Mouse (Mus musculus) liver, embryonic 14.5 days (tissue): ENCODE results near the gene Lpp. TPM values are rescaled to one million over a fixed set of nuclear protein-coding genes. Genes with fewer than 3 reads are reported as not detected.

Source experiments
- ATAC-seq: fragments of 200-750 bp; cut with Nextera tagmentation; 2 replicates; pipeline ENCODE4 v1.8.0; 2017; ENCODE audit warnings: moderate number of reproducible peaks, mild to moderate bottlenecking, moderate library complexity; ENCODE audit not compliant: insufficient read depth
- DNase-seq, 3 experiments: peaks; one replicate each; pipeline ENCODE4 v3.0.0-alpha.2; 2012 to 2013; ENCODE audit warnings: low read depth in 3 of 3, low spot score in 3 of 3
- H3K27ac ChIP-seq: fragments of 300-500 bp; sonication (generic); 2 replicates; pipeline ENCODE4 v1.5.1; 2014; ENCODE audit warnings: moderate library complexity, mild to moderate bottlenecking, control low read depth, inconsistent platforms
- H3K27me3 ChIP-seq: fragments of 300-500 bp; sonication (generic); 2 replicates; pipeline ENCODE4 v1.6.1; 2014; ENCODE audit warnings: mild to moderate bottlenecking, low read length, moderate library complexity; ENCODE audit not compliant: control insufficient read depth, insufficient read depth
- H3K36me3 ChIP-seq: fragments of 300-500 bp; sonication (generic); replicated peaks from 2 replicates; pipeline ENCODE4 v1.6.1; 2014; ENCODE audit warnings: low read depth; ENCODE audit not compliant: control insufficient read depth, insufficient read depth
- H3K4me1 ChIP-seq, 2 experiments: fragments of 200-500 bp in 1 of 2; fragments of 300-500 bp in 1 of 2; sonication (generic) in 1 of 2; replicated peaks; 2 replicates each; pipeline ENCODE4 v1.6.1; 2012 to 2014; ENCODE audit warnings: antibody characterized with exemption in 1 of 2, inconsistent platforms in 1 of 2, low read length in 1 of 2; ENCODE audit not compliant: control insufficient read depth in 2 of 2, insufficient read depth in 2 of 2
- H3K4me2 ChIP-seq: fragments of 300-500 bp; sonication (generic); 2 replicates; pipeline ENCODE4 v1.6.1; 2014; ENCODE audit warnings: low read depth, mild to moderate bottlenecking, control low read depth, moderate library complexity
- H3K4me3 ChIP-seq, 2 experiments: fragments of 200-500 bp in 1 of 2; fragments of 300-500 bp in 1 of 2; sonication (generic) in 1 of 2; 2 replicates each; pipeline ENCODE4 v1.5.1; 2012 to 2014; ENCODE audit warnings: low read depth in 2 of 2, low read length in 2 of 2, mild to moderate bottlenecking in 2 of 2, control low read depth in 1 of 2, inconsistent platforms in 1 of 2, moderate library complexity in 1 of 2; ENCODE audit not compliant: insufficient read depth in 1 of 2
- H3K9ac ChIP-seq: fragments of 300-500 bp; sonication (generic); replicated peaks from 2 replicates; pipeline ENCODE4 v1.6.1; 2014; ENCODE audit warnings: mild to moderate bottlenecking, control low read depth, moderate library complexity
- H3K9me3 ChIP-seq: fragments of 300-500 bp; sonication (generic); 2 replicates; pipeline ENCODE4 v1.6.1; 2016; ENCODE audit warnings: low read length, mixed read lengths; ENCODE audit not compliant: control insufficient read depth
- CTCF ChIP-seq: IDR thresholded peaks from 2 replicates; pipeline ENCODE4 v1.5.1; 2016; ENCODE audit warnings: antibody characterized with exemption, low read depth, control low read depth
- EP300 ChIP-seq: IDR thresholded peaks from 2 replicates; pipeline ENCODE4 v1.6.1; 2016; ENCODE audit warnings: antibody characterized with exemption, low read depth
- WGBS: fragments of 180-500 bp; shearing (Covaris S2); extraction: QIAGEN DNeasy Blood & Tissue Kit; methylation state at CpG from one replicate; pipeline ENCODE4 v1.1.7; 2014; ENCODE audit not compliant: insufficient replicate concordance; 5-methylcytosine and 5-hydroxymethylcytosine counted together
- polyA plus RNA-seq, 2 experiments: library from polyadenylated mRNA; depleted of rRNA in 1 of 2; stranded (reverse) in 1 of 2; unstranded in 1 of 2; fragments of >200 nt; fragmentation: Nextera tagmentation in 1 of 2; extraction: Ambion mirVana in 1 of 2; gene quantifications; 2 replicates each; pipeline versions ENCODE4 v1.2.1 to v1.2.3; 2012 to 2014

Gene Lpp
- polyA plus RNA-seq, 2 experiments = 1.4 to 4.3 TPM

DNA sequence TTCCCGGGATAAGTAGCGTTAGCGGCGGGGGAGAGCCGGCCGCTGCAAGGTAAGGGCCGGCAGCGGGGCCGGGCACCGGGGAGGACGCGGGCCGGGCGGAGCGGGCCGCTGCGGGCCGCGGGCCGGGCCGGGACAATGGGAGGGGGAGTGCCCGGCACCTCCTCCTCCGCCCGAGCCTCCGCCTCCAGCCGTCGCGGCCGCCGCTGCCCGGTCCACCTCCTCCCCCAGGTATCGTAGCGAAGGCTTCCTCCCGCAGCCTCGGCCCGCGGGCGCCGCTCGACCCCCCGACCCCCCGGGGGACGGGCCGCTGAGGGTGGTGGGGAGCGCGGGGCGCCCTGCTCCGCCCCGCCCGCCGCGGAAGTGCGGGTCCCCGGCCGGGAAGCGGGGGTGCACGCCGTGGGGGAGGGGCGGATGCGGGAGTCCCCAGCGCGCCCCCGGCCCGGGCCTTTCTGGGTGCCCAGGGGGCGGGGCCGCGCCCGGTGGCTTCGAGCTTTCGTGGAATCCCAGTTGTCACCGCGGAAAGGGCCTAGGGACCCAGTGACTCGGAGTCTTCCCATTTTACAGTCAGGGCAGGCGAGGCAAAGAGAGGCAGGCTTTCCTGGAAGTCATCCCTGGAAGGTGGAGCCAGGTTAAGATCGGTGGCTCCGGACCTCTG lies 376 bp downstream of the Lpp start:
- H3K9ac ChIP-seq = peak overlapping the region; percentile 28
- no peak for TF ChIP-seq CTCF
- TF ChIP-seq EP300 = no peak
- H3K4me1 ChIP-seq = peaks cover 0 to 19% of the 10 kb centered on the region in 2 experiments; a peak in 2 of 4 replicates
- H3K27ac ChIP-seq = peak overlapping the region; percentile 38; the same call in 1 of the 2 replicates
- H3K4me3 ChIP-seq = peak overlapping the region; percentile 55 to 60
- no peaks in the 10 kb centered on the region for H3K9me3 ChIP-seq
- DNase-seq = no peak
- H3K36me3 ChIP-seq = no peaks in the 10 kb centered on the region
- H3K27me3 ChIP-seq = peaks cover 18% of the 10 kb centered on the region
- H3K4me2 ChIP-seq = peak overlapping the region; percentile 54
- WGBS = under 1% methylated on average over 50 of the region's 76 CpGs
- peak; percentile 55 for ATAC-seq

DNA sequence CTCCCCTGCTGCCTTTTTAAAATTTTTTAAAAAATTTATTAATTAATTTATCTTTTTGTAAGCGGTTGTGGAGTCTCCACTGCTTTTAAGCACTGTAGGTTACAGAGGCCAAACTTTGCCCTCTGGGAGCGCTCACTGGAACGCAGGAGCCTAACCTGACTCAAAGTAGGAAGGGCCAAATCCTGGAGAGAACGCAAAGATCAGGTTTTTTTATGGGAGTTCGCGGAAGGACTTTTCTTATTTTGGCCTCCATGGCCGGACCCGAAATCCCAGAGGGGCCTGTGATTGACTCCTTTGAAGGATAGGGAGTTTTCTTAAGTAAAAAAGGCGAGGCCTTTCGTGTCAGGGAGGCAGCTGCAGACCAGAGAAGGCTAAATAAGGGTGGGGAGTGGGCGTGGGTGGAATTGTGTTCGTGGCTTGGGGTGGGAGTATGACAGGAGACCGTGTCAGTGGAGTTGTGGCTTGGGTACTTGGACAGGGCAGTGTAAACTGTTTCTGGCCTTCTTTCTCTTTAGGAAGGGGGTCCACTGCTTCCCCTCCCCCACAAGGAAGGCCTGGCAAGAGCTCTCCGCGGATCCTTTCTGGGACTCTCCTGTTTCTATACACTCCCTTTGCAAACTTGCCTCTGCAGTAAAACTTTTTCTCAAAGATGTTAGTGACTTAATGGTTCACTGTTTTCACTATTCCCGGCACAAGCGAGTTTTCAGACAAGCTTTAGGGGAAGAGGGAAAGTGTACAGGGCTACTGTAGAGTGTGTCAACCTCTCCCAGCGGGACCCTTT lies 1.1 kb downstream of the Lpp start:
- peak overlapping the region; percentile 55 to 60 for H3K4me3 ChIP-seq
- 15% methylated on average over 18 of the region's 18 CpGs for WGBS
- peaks cover 18% of the 10 kb centered on the region for H3K27me3 ChIP-seq
- H3K4me2 ChIP-seq = peak overlapping the region; percentile 54
- TF ChIP-seq CTCF (no peak), EP300 (no peak)
- peak overlapping the region; percentile 28 for H3K9ac ChIP-seq
- DNase-seq (no peak), ATAC-seq (no peak)
- H3K27ac ChIP-seq = no peak overlapping the region
- H3K4me1 ChIP-seq = peaks cover 0 to 19% of the 10 kb centered on the region in 2 experiments; a peak in 2 of 4 replicates
- H3K9me3 ChIP-seq = no peaks in the 10 kb centered on the region
- H3K36me3 ChIP-seq = no peaks in the 10 kb centered on the region

- peak overlapping the region in 1 of 2 experiments; percentile 55; a peak in 2 of 4 replicates for H3K4me3 ChIP-seq
- TF ChIP-seq CTCF (no peak), EP300 (no peak)
- DNase-seq = no peak
- H3K27ac ChIP-seq = no peak overlapping the region
- ATAC-seq = no peak
- no peak overlapping the region for H3K9ac ChIP-seq
- no peaks in the 10 kb centered on the region for H3K36me3 ChIP-seq
- peak overlapping the region; percentile 54 for H3K4me2 ChIP-seq
- WGBS = 46% methylated on average over 2 of the region's 2 CpGs
- peaks cover 18% of the 10 kb centered on the region for H3K27me3 ChIP-seq
- H3K4me1 ChIP-seq = peaks cover 0 to 22% of the 10 kb centered on the region in 2 experiments; a peak in 2 of 4 replicates
- no peaks in the 10 kb centered on the region for H3K9me3 ChIP-seq
Observed at GRCm38 (mm10) chr16:24395100-24395499, 1.8 kb downstream of the Lpp start.

DNA sequence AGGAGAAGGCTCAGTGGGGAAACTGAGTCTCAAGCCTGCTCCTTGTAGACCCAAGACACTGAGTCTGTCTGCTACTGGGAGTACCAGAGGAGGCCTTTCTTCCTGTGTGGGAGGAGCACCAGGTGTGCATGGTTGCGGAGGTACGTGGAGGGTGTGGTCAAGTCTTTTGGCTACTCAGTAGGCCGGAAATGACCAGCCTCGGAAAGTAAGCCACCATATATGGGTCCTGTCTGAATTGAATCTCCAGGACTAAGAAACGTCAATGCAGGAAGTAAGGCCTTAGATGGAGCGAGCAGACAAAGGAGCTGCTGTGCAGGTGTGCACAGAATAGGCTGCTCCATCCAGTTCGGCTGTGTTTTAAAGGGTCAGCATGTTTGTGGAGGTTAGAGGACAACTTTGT lies 3.2 kb downstream of the Lpp start:
- no peak for TF ChIP-seq CTCF
- no peak for TF ChIP-seq EP300
- H3K9ac ChIP-seq = no peak overlapping the region
- peaks cover 0 to 22% of the 10 kb centered on the region in 2 experiments; a peak in 2 of 4 replicates for H3K4me1 ChIP-seq
- 74% methylated on average over 7 of the region's 7 CpGs for WGBS
- ATAC-seq = no peak
- peaks cover 18% of the 10 kb centered on the region for H3K27me3 ChIP-seq
- no peak for DNase-seq
- no peak overlapping the region for H3K4me2 ChIP-seq
- no peaks in the 10 kb centered on the region for H3K9me3 ChIP-seq
- H3K4me3 ChIP-seq = no peak overlapping the region
- H3K36me3 ChIP-seq = no peaks in the 10 kb centered on the region
- H3K27ac ChIP-seq = no peak overlapping the region

- Histone ChIP-seq H3K9me3 (no peaks in the 10 kb centered on the region), H3K36me3 (no peaks in the 10 kb centered on the region), H3K27me3 (peaks cover 10% of the 10 kb centered on the region), H3K9ac (no peak overlapping the region), H3K4me3 (no peak overlapping the region), H3K27ac (no peak overlapping the region), H3K4me2 (peak overlapping the region; percentile 24; the same call in 1 of the 2 replicates), H3K4me1 (peaks cover 0 to 18% of the 10 kb centered on the region in 2 experiments; a peak in 2 of 4 replicates)
- WGBS = 24% methylated on average over 4 of the region's 4 CpGs
- DNase-seq = no peak
- ATAC-seq = no peak
- no peak for TF ChIP-seq EP300
- no peak for TF ChIP-seq CTCF
Observed at GRCm38 (mm10) chr16:24398476-24398875, 5.2 kb downstream of the Lpp start.
